Mouse (Mus musculus) left cerebral cortex, adult 11 months (tissue): ENCODE measurements around the gene Taok1.

Source experiments
- DNase-seq: peaks from one replicate; pipeline ENCODE4 v3.0.0; 2022; ENCODE audit warnings: low spot score

Taok1 gene

DNA sequence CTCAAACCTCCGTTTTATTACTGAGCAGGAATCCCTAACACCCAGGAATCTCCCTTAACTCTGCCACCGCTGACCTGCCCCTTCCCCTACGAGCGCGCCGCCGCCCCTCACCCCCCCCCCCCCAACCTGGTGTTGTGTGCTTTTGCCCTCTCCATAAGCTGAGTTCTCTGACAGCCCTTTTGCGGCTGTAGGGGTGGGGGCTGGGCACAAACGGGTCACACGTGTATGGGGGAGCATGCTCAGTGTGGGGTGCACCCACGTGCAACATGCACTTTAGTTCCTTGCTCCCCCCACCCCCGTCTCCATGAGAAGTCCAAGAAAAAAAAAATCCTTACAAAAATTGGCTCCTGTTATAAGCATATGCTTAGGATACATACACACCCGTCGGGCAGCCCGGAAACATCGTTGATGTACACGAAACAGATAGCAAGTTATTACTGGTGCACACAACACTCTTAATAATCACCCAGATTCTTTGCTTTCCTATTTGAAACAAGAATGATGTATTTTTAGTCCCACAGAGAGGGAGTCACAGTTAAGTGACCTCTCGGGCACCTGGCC is 115.2 kb downstream of the Taok1 start:
- no peak for DNase-seq

DNA sequence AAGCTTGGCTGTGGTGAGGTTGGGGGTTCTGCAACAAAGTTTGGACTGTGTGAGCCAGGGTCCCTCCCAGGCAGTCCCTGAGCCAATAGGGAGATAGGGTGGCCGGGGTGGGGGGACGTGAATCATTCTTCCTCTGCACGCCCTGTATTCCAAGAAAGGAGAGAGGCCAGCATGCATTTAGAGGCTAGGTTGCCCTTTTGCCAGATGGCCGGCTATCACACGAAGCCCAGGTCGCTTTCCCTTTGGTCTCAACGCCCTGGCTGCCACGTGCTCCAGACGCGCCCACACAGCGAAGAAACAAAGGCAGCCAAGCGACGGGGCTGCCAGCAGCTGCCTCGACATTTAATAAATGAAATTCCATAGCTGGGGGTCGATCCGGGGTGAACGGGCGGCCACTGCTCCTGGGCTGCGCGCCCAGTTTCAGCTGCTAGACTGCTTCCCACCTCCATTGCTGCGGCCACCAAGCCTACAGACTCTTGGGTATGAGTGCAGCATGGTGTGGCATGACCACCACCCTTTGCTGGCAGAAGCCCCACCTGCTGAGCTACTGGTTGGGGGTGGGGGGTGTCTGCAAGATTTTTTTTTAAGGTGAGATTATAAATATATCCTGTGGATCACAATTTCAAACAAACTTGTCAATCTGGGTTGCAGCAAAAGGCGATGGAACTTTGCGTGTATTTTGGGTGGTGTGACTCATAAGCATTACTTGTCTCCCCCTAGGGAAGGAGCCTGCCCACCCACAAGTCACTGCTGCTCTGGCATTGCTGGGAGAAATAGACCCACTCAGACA is 115.9 kb downstream of the Taok1 start:
- no peak for DNase-seq

DNA sequence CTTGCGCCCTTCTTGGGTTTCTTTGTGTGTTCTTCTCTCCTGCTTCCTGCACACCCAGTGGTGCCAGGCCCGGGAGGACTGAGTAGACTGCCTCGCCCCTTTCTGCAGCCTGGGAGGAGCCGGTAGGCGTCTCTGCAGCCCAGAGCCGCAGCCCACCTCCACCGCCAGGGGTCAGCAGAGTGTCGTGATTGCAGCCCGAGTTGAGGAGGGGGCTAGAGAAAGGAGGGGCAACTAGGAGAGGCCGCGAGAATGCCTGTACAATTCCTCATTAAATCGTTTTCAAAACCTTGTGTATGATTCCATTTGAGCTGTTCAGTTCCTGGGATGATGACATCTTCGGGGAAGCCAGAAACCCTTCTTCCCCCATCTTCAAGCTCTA is 116.5 kb downstream of the Taok1 start:
- DNase-seq: peak; percentile 84

DNA sequence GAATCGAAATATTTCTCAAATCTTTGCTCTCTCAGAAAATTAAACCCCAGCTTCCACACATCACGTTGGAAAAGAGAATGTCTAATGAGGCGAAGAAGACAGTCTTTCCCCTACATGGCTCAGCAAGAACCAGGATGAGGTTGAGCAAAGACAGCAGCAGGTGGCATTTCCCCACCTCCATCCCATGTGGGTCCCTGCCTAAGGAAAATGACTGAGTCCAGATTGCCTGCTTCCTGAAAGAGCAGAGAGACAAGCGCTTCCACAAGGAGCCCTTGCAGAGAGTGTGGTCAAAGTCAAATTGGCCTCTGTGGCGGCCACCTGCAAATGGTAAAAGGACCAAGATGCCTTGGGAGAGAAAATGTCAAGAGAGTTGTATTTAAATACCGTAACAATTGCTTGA is 117.2 kb downstream of the Taok1 start:
- no peak for DNase-seq

- DNase-seq: no peak
Observed at GRCm38 (mm10) chr11:77489591-77490235, 117.9 kb downstream of the Taok1 start, which contains the start of gene Ankrd13b. Gene Ankrd13b (minus strand): TSS chr11:77489678.

GRCm38 (mm10) chr11:77488771-77489581 is 118.6 kb downstream of the Taok1 start:
- DNase-seq: no peak

- DNase-seq: no peak
Observed at GRCm38 (mm10) chr11:77486798-77487197, 120.8 kb downstream of the Taok1 start.

GRCm38 (mm10) chr11:77485229-77485628 is 122.4 kb downstream of the Taok1 start:
- no peak for DNase-seq

DNA sequence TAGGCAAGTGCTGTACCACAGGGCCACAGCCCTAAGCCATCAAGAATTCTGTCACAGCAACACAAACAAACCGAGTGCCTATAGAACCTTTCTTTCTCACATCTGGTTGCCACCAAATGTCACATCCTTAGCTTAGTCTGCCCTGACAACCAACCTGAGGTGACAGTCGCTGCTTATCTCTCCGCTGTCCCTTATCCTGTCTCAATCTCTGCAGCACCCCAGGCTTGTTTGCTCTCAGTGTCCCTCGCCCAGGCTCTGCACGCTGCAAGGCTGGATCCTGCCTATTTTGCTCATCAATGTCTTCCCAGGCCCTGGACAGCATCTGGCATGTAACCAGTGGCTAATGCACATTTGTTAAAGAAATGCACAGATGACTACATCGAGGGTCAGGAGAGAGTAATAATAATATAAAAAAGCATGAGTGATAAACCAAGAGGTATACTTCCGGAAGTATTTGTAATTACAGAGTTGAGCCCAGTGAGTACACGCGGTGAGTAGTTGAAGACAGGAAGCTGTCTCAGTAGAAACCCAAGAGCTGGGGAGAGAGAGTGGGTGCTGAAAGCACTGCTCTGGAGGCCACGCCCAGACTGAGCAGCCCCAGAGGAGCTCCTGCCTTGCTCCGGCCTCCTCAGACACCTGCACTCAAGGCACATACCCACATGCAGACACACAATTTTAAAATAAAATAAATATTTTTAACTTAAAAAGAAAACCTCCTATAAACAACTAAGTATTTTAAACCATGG is 123.9 kb downstream of the Taok1 start:
- DNase-seq: no peak

- DNase-seq: no peak
Observed at GRCm38 (mm10) chr11:77483043-77483442, 124.6 kb downstream of the Taok1 start.
